Mouse (Mus musculus) kidney, embryonic 15.5 days (tissue): ENCODE data around the gene Selenot. TPM values are rescaled to one million over a fixed set of nuclear protein-coding genes. Genes with fewer than 3 reads are reported as not detected.

Experiments used
- polyA plus RNA-seq: library from polyadenylated mRNA; unstranded; fragments of >200 nt; fragmentation: Nextera tagmentation; extraction: Ambion mirVana; gene quantifications from 2 replicates; pipeline ENCODE4 v1.2.1, GENCODE M21; 2015

Gene Selenot
- polyA plus RNA-seq, 1 experiment from 2014 or later = 23.9 TPM

Other genes with a start within 250 kb of the Selenot start
- gene Tsc22d2, start 161.9 kb upstream of the Selenot start, polyA plus RNA-seq = 10.0 and 10.3 TPM in 2 replicates
- 56.3 and 58.0 TPM in 2 replicates for gene Eif2a, start 50.8 kb upstream of the Selenot start, polyA plus RNA-seq
- 139 and 150 TPM in 2 replicates for gene Serp1, start 50.7 kb upstream of the Selenot start, polyA plus RNA-seq
- not detected in 2 replicates for gene Erich6, start 60.6 kb downstream of the Selenot start, polyA plus RNA-seq
- gene Siah2, start 115.8 kb downstream of the Selenot start, polyA plus RNA-seq = 3.9 and 4.8 TPM in 2 replicates
- not detected in 2 replicates for gene Mindy4b-ps, start 245.7 kb downstream of the Selenot start, polyA plus RNA-seq